Mouse (Mus musculus) myocyte (in vitro differentiated cells): ENCODE data around the gene Hmx1. TPM values are rescaled to one million over a fixed set of nuclear protein-coding genes. Genes with fewer than 3 reads are reported as not detected.

ENCODE experiments used
- H3K27me3 ChIP-seq: one replicate; pipeline ENCODE4 v1.6.1; 2011; ENCODE audit not compliant: control insufficient read depth, insufficient read depth, insufficient read length
- H3K36me3 ChIP-seq: one replicate; pipeline ENCODE4 v1.6.1; 2011; ENCODE audit not compliant: control insufficient read depth, insufficient read depth
- H3K4me2 ChIP-seq: one replicate; pipeline ENCODE4 v1.6.1; 2011; ENCODE audit warnings: low read depth, control low read depth
- H3K4me3 ChIP-seq: one replicate; pipeline ENCODE4 v1.5.1; 2011; ENCODE audit warnings: mild to moderate bottlenecking, control low read depth, moderate library complexity
- H3K79me2 ChIP-seq: one replicate; pipeline ENCODE4 v1.6.1; 2011; ENCODE audit not compliant: control insufficient read depth, insufficient read depth
- H3ac ChIP-seq: one replicate; pipeline ENCODE4 v1.6.1; 2011; ENCODE audit not compliant: control insufficient read depth, insufficient read length
- CEBPB ChIP-seq: IDR thresholded peaks from 2 replicates; pipeline ENCODE4 v1.6.1; 2011; ENCODE audit warnings: mild to moderate bottlenecking, moderate library complexity; ENCODE audit not compliant: poor library complexity, insufficient read depth, severe bottlenecking
- E2F4 ChIP-seq: IDR thresholded peaks from one replicate; pipeline ENCODE4 v1.6.1; 2011; ENCODE audit warnings: mild to moderate bottlenecking, control low read depth, moderate library complexity; ENCODE audit not compliant: insufficient read depth
- MAX ChIP-seq: IDR thresholded peaks from one replicate; pipeline ENCODE4 v1.6.1; 2011; ENCODE audit warnings: low read depth, mild to moderate bottlenecking, control low read depth
- MYOD1 ChIP-seq, 3 experiments: IDR thresholded peaks; one replicate each; pipeline ENCODE4 v1.6.1; 2011; ENCODE audit warnings: control low read depth in 2 of 3, low read depth in 2 of 3, mild to moderate bottlenecking in 2 of 3, moderate library complexity in 1 of 3; ENCODE audit not compliant: insufficient read length in 2 of 3, control insufficient read depth in 1 of 3
- MYOG ChIP-seq, 3 experiments: IDR thresholded peaks; one replicate each; pipeline ENCODE4 v1.6.1; 2011; ENCODE audit warnings: control low read depth in 2 of 3, low read depth in 2 of 3, mild to moderate bottlenecking in 2 of 3; ENCODE audit not compliant: insufficient read length in 2 of 3, control insufficient read depth in 1 of 3, insufficient read depth in 1 of 3
- POLR2A ChIP-seq: IDR thresholded peaks from one replicate; pipeline ENCODE4 v1.6.1; 2011; ENCODE audit warnings: low read depth, mild to moderate bottlenecking, control low read depth, moderate library complexity; ENCODE audit not compliant: insufficient read length
- POLR2AphosphoS2 ChIP-seq: IDR thresholded peaks from one replicate; pipeline ENCODE4 v1.6.1; 2011; ENCODE audit warnings: low read depth, control low read depth; ENCODE audit not compliant: insufficient read length
- REST ChIP-seq: IDR thresholded peaks from one replicate; pipeline ENCODE4 v1.6.1; 2011; ENCODE audit warnings: mild to moderate bottlenecking, control low read depth, moderate library complexity; ENCODE audit not compliant: insufficient read depth, insufficient read length
- SRF ChIP-seq: IDR thresholded peaks from one replicate; pipeline ENCODE4 v1.6.1; 2011; ENCODE audit warnings: low read depth; ENCODE audit not compliant: control insufficient read depth, insufficient read length
- TCF12 ChIP-seq: IDR thresholded peaks from one replicate; pipeline ENCODE4 v1.6.1; 2011; ENCODE audit warnings: mild to moderate bottlenecking, control low read depth; ENCODE audit not compliant: poor library complexity, insufficient read depth, severe bottlenecking
- TCF3 ChIP-seq: IDR thresholded peaks from one replicate; pipeline ENCODE4 v1.6.1; 2011; ENCODE audit warnings: low read depth, control low read depth; ENCODE audit not compliant: insufficient read length
- USF1 ChIP-seq: IDR thresholded peaks from one replicate; pipeline ENCODE4 v1.6.1; 2011; ENCODE audit warnings: low read depth, mild to moderate bottlenecking, control low read depth, moderate library complexity
- polyA plus RNA-seq: library from polyadenylated mRNA; unstranded; fragments of >200 nt; fragmentation: generic; extraction: Trizol; gene quantifications from one replicate; pipeline ENCODE4 v1.2.1, GENCODE M21; 2012; ENCODE audit warnings: missing spikeins

Gene Hmx1
- polyA plus RNA-seq, 1 experiment = not detected

DNA sequence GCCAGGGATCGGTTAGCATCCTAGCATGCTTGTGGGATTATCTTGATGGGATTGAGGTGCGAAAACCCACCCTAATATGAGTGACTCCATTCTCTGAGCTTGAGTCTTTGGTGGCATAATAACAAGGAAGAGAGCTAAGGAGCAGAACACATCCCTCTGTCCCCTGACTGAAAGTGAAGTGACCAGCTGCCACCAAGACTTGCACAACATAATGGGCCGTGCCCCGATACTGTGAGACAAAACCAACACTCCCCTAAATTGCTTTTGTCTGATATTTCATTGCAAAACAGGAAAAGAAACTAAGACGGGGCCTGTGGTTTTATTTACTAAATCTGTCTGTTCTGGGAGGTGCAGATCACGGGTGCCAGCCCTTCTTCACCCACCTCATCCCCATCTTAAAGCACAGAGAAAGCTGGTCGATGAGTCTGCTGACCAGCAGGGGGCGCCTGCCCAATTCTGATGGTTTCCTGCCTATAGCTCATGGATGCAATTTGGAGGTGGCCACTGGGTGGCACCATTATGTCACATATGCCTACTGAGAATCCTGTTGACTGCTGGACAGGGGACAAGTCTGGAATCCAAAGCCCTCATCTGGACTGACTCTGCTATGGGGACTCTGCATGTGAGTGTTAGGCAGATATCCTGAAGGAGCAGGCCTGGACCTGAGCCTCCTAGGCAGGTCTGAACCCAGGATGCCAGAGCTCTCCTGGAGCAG lies 27.2 kb upstream of the Hmx1 start:
- Histone ChIP-seq H3K4me2 (no peak overlapping the region), H3K4me3 (no peak overlapping the region), H3K79me2 (no peaks in the 10 kb centered on the region), H3K27me3 (peaks cover 55% of the 10 kb centered on the region), H3K36me3 (no peaks in the 10 kb centered on the region), H3ac (no peak overlapping the region)
- TF ChIP-seq POLR2A (no peak), REST (no peak), TCF3 (no peak), USF1 (no peak), MYOG (IDR thresholded peaks at IDR 0.05; ENCODE audit: control insufficient read depth in 1 of 3, insufficient read depth in 1 of 3, insufficient read length in 2 of 3, low read depth in 2 of 3) (no peak), CEBPB (no peak), MAX (no peak), TCF12 (no peak), MYOD1 (IDR thresholded peaks at IDR 0.05; ENCODE audit: control insufficient read depth in 1 of 3, insufficient read length in 2 of 3, low read depth in 2 of 3) (no peak)

DNA sequence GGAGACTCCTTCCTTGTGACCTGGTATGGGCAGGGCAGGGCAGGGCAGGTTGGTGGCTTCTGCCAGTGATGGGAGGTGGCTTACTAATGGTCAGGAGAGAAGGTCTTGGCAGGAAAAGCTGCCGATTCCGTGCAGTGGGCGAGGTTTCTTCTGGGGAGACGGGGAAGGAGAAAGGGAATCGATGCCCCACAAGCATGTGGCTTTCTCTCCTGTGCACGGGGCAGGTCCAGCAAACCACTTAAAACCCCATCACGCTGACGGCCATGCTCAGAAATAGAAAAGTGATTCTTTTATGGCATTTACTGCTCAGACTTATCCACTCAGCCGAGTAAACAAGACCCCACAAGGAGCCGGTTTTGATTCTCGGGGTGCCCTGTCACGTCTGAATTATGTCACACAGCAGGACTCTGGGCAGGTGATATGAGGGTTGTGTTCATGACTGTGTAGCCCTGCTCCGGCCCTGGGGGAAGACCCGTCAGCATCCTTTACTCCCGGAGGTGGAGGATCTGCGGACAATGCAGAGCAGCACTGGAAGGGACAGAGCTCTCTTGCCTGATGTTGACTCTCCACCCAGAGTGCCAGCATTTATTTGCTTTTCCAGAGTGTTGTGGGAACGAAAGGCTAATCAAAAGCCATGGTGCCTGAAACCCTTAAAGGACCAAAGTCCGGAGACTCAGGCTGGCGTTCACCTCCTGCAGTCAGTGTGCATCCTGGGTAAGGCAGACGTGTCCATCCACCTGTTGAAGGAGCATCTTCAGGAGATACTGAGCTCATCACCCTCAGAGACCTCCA lies 22.5 kb upstream of the Hmx1 start:
- Histone ChIP-seq H3K36me3 (no peaks in the 10 kb centered on the region), H3K27me3 (peaks cover 63% of the 10 kb centered on the region), H3K79me2 (no peaks in the 10 kb centered on the region), H3K4me3 (no peak overlapping the region), H3K4me2 (no peak overlapping the region), H3ac (no peak overlapping the region)
- TF ChIP-seq E2F4 (no peak), CEBPB (no peak), MYOD1 (IDR thresholded peaks at IDR 0.05; ENCODE audit: control insufficient read depth in 1 of 3, insufficient read length in 2 of 3, low read depth in 2 of 3) (no peak), SRF (no peak), USF1 (no peak), POLR2A (no peak), TCF3 (no peak), POLR2AphosphoS2 (no peak), MYOG (IDR thresholded peaks at IDR 0.05; ENCODE audit: control insufficient read depth in 1 of 3, insufficient read depth in 1 of 3, insufficient read length in 2 of 3, low read depth in 2 of 3) (no peak), REST (no peak), TCF12 (no peak), MAX (no peak)

DNA sequence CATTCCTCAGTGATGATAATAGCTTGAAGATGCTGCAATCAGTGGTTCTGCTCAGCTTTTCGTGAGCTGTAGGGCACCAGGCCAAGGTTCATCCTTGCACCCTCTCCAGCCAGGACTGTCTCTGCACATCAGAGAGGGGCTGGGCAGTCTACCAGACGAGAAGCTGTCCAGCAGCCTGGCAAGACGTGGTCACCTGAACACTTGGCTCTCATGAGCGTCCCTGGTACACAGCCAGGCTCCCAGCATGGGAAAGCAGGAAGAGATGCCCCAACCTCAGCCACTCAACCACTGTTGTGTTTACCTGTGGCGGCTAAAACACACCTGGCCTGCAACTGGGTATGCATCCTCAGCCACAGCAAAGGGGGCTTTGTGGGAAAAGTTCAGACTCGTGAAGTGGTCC lies 20.0 kb upstream of the Hmx1 start:
- Histone ChIP-seq H3K36me3 (no peaks in the 10 kb centered on the region), H3K4me2 (no peak overlapping the region), H3ac (no peak overlapping the region), H3K79me2 (no peaks in the 10 kb centered on the region), H3K27me3 (peaks cover 73% of the 10 kb centered on the region), H3K4me3 (no peak overlapping the region)
- TF ChIP-seq USF1 (no peak), TCF12 (no peak), E2F4 (no peak), CEBPB (no peak), REST (no peak), POLR2AphosphoS2 (no peak), MYOG (IDR thresholded peaks at IDR 0.05; ENCODE audit: control insufficient read depth in 1 of 3, insufficient read depth in 1 of 3, insufficient read length in 2 of 3, low read depth in 2 of 3) (no peak), MYOD1 (IDR thresholded peaks at IDR 0.05; ENCODE audit: control insufficient read depth in 1 of 3, insufficient read length in 2 of 3, low read depth in 2 of 3) (no peak)

DNA sequence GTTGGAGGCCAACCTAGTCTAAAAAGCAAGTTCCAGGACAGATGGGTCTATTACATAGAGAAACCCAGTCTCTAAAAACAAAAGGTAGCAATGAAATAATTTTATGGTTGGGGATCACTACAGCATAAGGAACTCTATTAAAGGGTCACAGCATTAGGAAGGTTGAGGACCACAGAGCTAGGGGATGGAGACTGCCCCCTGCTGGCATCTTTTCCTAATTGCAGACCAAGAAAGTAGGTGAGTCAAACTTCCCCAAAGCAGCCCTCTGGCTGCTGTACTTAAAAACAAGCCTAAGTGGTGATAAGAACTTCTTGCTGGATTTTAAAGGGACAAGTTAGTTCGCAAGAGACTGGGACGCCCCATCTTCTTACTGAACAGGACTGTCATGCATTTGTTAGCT lies 9.8 kb upstream of the Hmx1 start:
- TF ChIP-seq REST (no peak), MYOG (IDR thresholded peaks at IDR 0.05; ENCODE audit: control insufficient read depth in 1 of 3, insufficient read depth in 1 of 3, insufficient read length in 2 of 3, low read depth in 2 of 3) (no peak), TCF3 (no peak), SRF (no peak), TCF12 (no peak), MAX (no peak), E2F4 (no peak), MYOD1 (IDR thresholded peaks at IDR 0.05; ENCODE audit: control insufficient read depth in 1 of 3, insufficient read length in 2 of 3, low read depth in 2 of 3) (no peak), CEBPB (no peak), POLR2AphosphoS2 (no peak), POLR2A (no peak), USF1 (no peak)
- Histone ChIP-seq H3K36me3 (no peaks in the 10 kb centered on the region), H3K27me3 (peaks cover 41% of the 10 kb centered on the region)

More for the DNA sequence above, 9.8 kb upstream of the Hmx1 start:
- Histone ChIP-seq H3K4me3 (no peak overlapping the region), H3ac (no peak overlapping the region), H3K4me2 (no peak overlapping the region), H3K79me2 (no peaks in the 10 kb centered on the region)
